Mouse (Mus musculus) small intestine, adult 2 months (tissue): ENCODE measurements around the gene Anapc15-ps. TPM values are rescaled to one million over a fixed set of nuclear protein-coding genes. Genes with fewer than 3 reads are reported as not detected.

ENCODE experiments used
- H3K27ac ChIP-seq: fragments of 200-500 bp; 2 replicates; pipeline ENCODE4 v1.5.1; 2012; ENCODE audit warnings: low read depth, low read length, control low read depth, inconsistent platforms; ENCODE audit not compliant: insufficient read depth
- H3K27me3 ChIP-seq: fragments of 200-500 bp; 2 replicates; pipeline ENCODE4 v1.6.1; 2012; ENCODE audit warnings: mild to moderate bottlenecking, moderate library complexity, low read length, inconsistent platforms; ENCODE audit not compliant: control insufficient read depth, insufficient read depth
- H3K36me3 ChIP-seq: fragments of 200-500 bp; 2 replicates; pipeline ENCODE4 v1.6.1; 2012; ENCODE audit warnings: mild to moderate bottlenecking, low read length, control low read depth, inconsistent platforms; ENCODE audit not compliant: control insufficient read depth, insufficient read depth
- H3K4me1 ChIP-seq: fragments of 200-500 bp; 2 replicates; pipeline ENCODE4 v1.6.1; 2012; ENCODE audit warnings: low read length, inconsistent platforms, mixed read lengths; ENCODE audit not compliant: control insufficient read depth, insufficient read depth, insufficient read length
- H3K4me3 ChIP-seq: fragments of 200-500 bp; 2 replicates; pipeline ENCODE4 v1.5.1; 2012; ENCODE audit warnings: low read depth, mild to moderate bottlenecking, control low read depth, inconsistent platforms, low read length, moderate library complexity
- CTCF ChIP-seq: fragments of 200-500 bp; IDR thresholded peaks from 2 replicates; pipeline ENCODE4 v1.5.1; 2012; ENCODE audit warnings: low read depth, mild to moderate bottlenecking, control low read depth, inconsistent platforms, low read length, moderate library complexity, mixed read lengths; ENCODE audit not compliant: insufficient replicate concordance, insufficient read length; ENCODE audit errors: extremely low read depth
- POLR2A ChIP-seq: fragments of 200-500 bp; IDR thresholded peaks from 2 replicates; pipeline ENCODE4 v1.6.1; 2012; ENCODE audit warnings: low read depth, mild to moderate bottlenecking, control low read depth, inconsistent platforms, low read length, moderate library complexity
- WGBS: fragments of 180-500 bp; shearing (Covaris S2); methylation state at CpG from one replicate; pipeline ENCODE4 v1.1.7; 2018; 5-methylcytosine and 5-hydroxymethylcytosine counted together
- polyA plus RNA-seq: library from polyadenylated mRNA; depleted of rRNA; stranded (reverse); fragments of >200 nt; gene quantifications from 2 replicates; pipeline ENCODE4 v1.2.3, GENCODE M21; 2012

Anapc15-ps gene
- polyA plus RNA-seq, 1 experiment = not detected

- H3K27ac ChIP-seq = no peak overlapping the region
- WGBS = 91% methylated on average over 1 of the region's 1 CpGs
- TF ChIP-seq POLR2A (no peak), CTCF (no peak)
- no peaks in the 10 kb centered on the region for H3K4me1 ChIP-seq
- H3K27me3 ChIP-seq = no peaks in the 10 kb centered on the region
- no peak overlapping the region for H3K4me3 ChIP-seq
- H3K36me3 ChIP-seq = no peaks in the 10 kb centered on the region
Observed at GRCm38 (mm10) chr10:95689833-95690232, 16.6 kb upstream of the Anapc15-ps start.

- 88% methylated on average over 7 of the region's 7 CpGs for WGBS
- Histone ChIP-seq H3K4me3 (no peak overlapping the region), H3K36me3 (no peaks in the 10 kb centered on the region), H3K27me3 (no peaks in the 10 kb centered on the region), H3K4me1 (no peaks in the 10 kb centered on the region), H3K27ac (no peak overlapping the region)
- no peak for TF ChIP-seq CTCF
- TF ChIP-seq POLR2A = no peak
Observed at GRCm38 (mm10) chr10:95689058-95689457, 15.8 kb upstream of the Anapc15-ps start.

- TF ChIP-seq POLR2A (no peak), CTCF (no peak)
- Histone ChIP-seq H3K4me3 (no peak overlapping the region), H3K27ac (no peak overlapping the region), H3K4me1 (no peaks in the 10 kb centered on the region; the same call in 1 of the 2 replicates), H3K36me3 (no peaks in the 10 kb centered on the region), H3K27me3 (no peaks in the 10 kb centered on the region)
- 70% methylated on average over 21 of the region's 21 CpGs for WGBS
Observed at GRCm38 (mm10) chr10:95687558-95688141, 14.4 kb upstream of the Anapc15-ps start.

GRCm38 (mm10) chr10:95686041-95686440, 12.8 kb upstream of the Anapc15-ps start:
- no peaks in the 10 kb centered on the region for H3K36me3 ChIP-seq
- no peak overlapping the region for H3K4me3 ChIP-seq
- H3K27ac ChIP-seq = no peak overlapping the region
- H3K4me1 ChIP-seq = no peaks in the 10 kb centered on the region; the same call in 1 of the 2 replicates
- WGBS = 75% methylated on average over 4 of the region's 4 CpGs
- TF ChIP-seq CTCF (no peak), POLR2A (no peak)
- H3K27me3 ChIP-seq = no peaks in the 10 kb centered on the region

GRCm38 (mm10) chr10:95684782-95685555, 11.7 kb upstream of the Anapc15-ps start:
- H3K27me3 ChIP-seq = no peaks in the 10 kb centered on the region
- no peak for TF ChIP-seq POLR2A
- no peak for TF ChIP-seq CTCF
- WGBS = 56% methylated on average over 15 of the region's 15 CpGs

GRCm38 (mm10) chr10:95684250-95684649, 11.0 kb upstream of the Anapc15-ps start:
- no peak overlapping the region for H3K27ac ChIP-seq
- no peak overlapping the region for H3K4me3 ChIP-seq
- 90% methylated on average over 4 of the region's 4 CpGs for WGBS
- no peaks in the 10 kb centered on the region for H3K27me3 ChIP-seq
- H3K36me3 ChIP-seq = no peaks in the 10 kb centered on the region
- no peak for TF ChIP-seq CTCF
- no peak for TF ChIP-seq POLR2A
- peaks cover 6% of the 10 kb centered on the region for H3K4me1 ChIP-seq

More at GRCm38 (mm10) chr10:95684782-95685555, 11.7 kb upstream of the Anapc15-ps start:
- Histone ChIP-seq H3K27ac (no peak overlapping the region), H3K4me3 (no peak overlapping the region), H3K4me1 (peaks cover 6% of the 10 kb centered on the region), H3K36me3 (no peaks in the 10 kb centered on the region)

- peaks cover 6% of the 10 kb centered on the region for H3K4me1 ChIP-seq
- H3K36me3 ChIP-seq = no peaks in the 10 kb centered on the region
- H3K27me3 ChIP-seq = no peaks in the 10 kb centered on the region
- no peak for TF ChIP-seq CTCF
- H3K27ac ChIP-seq = no peak overlapping the region
- 96% methylated on average over 3 of the region's 3 CpGs for WGBS
- H3K4me3 ChIP-seq = no peak overlapping the region
Observed at GRCm38 (mm10) chr10:95683735-95684134, 10.5 kb upstream of the Anapc15-ps start.

- Histone ChIP-seq H3K36me3 (no peaks in the 10 kb centered on the region), H3K27me3 (no peaks in the 10 kb centered on the region), H3K4me3 (no peak overlapping the region), H3K27ac (no peak overlapping the region), H3K4me1 (peaks cover 6% of the 10 kb centered on the region)
- TF ChIP-seq POLR2A (no peak), CTCF (no peak)
- 75% methylated on average over 10 of the region's 10 CpGs for WGBS
Observed at GRCm38 (mm10) chr10:95682964-95683363, 9.7 kb upstream of the Anapc15-ps start.
